In genomic region chr12:11264895-11265294, GRCm38 (mm10) we compare ENCODE assay signal across 8 mouse cellular contexts. TPM values are rescaled to one million over a fixed set of nuclear protein-coding genes. Genes with fewer than 3 reads are reported as not detected.
A peak's percentile ranks its signal among the peaks of the same experiment; 100 is the strongest.
DNase-seq lines count a peak whose midpoint lies in the region; ATAC-seq and TF ChIP-seq lines count a peak whose summit lies in the region.

No protein-coding gene starts in this region.

- TF ChIP-seq POLR2A in ES-Bruce4 (IDR thresholded peaks at IDR 0.05; ENCODE audit: insufficient read depth, low read length), result no peak

- TF ChIP-seq EP300 in ES-Bruce4 (IDR thresholded peaks at IDR 0.05; ENCODE audit: insufficient read depth, low read depth, low read length), result no peak
- no peak for TF ChIP-seq EP300 in liver, embryonic 14.5 days (IDR thresholded peaks at IDR 0.05; ENCODE audit: low read depth)

- peak overlapping the region; percentile 96 for H3K4me3 ChIP-seq in ES-Bruce4 (ENCODE audit: low read depth, low read length)
- H3K4me3 ChIP-seq in forebrain, embryonic 12.5 days (replicated peaks), result peak overlapping the region; percentile 91
- H3K4me3 ChIP-seq in liver, embryonic 14.5 days (ENCODE audit: insufficient read depth in 1 of 2, low read depth in 2 of 2, low read length in 2 of 2), result peak overlapping the region; percentile 80 to 96

- peak overlapping the region; percentile 77 for H3K4me2 ChIP-seq in forebrain, embryonic 12.5 days
- H3K4me2 ChIP-seq in liver, embryonic 14.5 days (ENCODE audit: low read depth), result peak overlapping the region; percentile 84

- peak; percentile 9 for DNase-seq in cerebellum, adult 9-11 months
- DNase-seq in liver, embryonic 14.5 days (ENCODE audit: low read depth in 3 of 3, low spot score in 3 of 3), result peak in 2 of 3 experiments; percentile 23 to 28
- DNase-seq in adrenal gland, postnatal 4 days (ENCODE audit: low spot score in 2 of 2), result no peak
- DNase-seq in urinary bladder, postnatal 10 days (ENCODE audit: low spot score), result no peak
- DNase-seq in cerebellum, adult 11-12 months, result no peak

- H3K27ac ChIP-seq in ES-Bruce4 (ENCODE audit: insufficient read depth, low read length), result peak overlapping the region; percentile 85
- H3K27ac ChIP-seq in forebrain, embryonic 12.5 days, result no peak overlapping the region
- peak overlapping the region; percentile 84 for H3K27ac ChIP-seq in liver, embryonic 14.5 days

- 5% methylated on average over 13 of the region's 13 CpGs for WGBS in forebrain, embryonic 12.5 days
- under 1% methylated on average over 13 of the region's 13 CpGs for WGBS in liver, embryonic 14.5 days (ENCODE audit: insufficient replicate concordance)

- no peak for ATAC-seq in cerebellum, adult (ENCODE audit: insufficient number of reproducible peaks, low FRiP score, low TSS enrichment)
- ATAC-seq in forebrain, embryonic 12.5 days (ENCODE audit: low FRiP score), result no peak
- no peak for ATAC-seq in liver, embryonic 14.5 days (ENCODE audit: insufficient read depth)

- H3K27me3 ChIP-seq in ES-Bruce4 (ENCODE audit: control insufficient read depth, insufficient read depth, low read length, poor library complexity, severe bottlenecking), result no peaks in the 10 kb centered on the region
- H3K27me3 ChIP-seq in forebrain, embryonic 12.5 days, result no peaks in the 10 kb centered on the region
- no peaks in the 10 kb centered on the region for H3K27me3 ChIP-seq in liver, embryonic 14.5 days (ENCODE audit: control insufficient read depth, insufficient read depth, low read length)

- H3K4me1 ChIP-seq in ES-Bruce4 (ENCODE audit: control insufficient read depth, insufficient read depth, low read length), result no peaks in the 10 kb centered on the region
- H3K4me1 ChIP-seq in forebrain, embryonic 12.5 days, result peaks cover 35% of the 10 kb centered on the region
- H3K4me1 ChIP-seq in liver, embryonic 14.5 days (replicated peaks; ENCODE audit: control insufficient read depth in 2 of 2, insufficient read depth in 2 of 2, low read length in 1 of 2), result peaks cover 6 to 10% of the 10 kb centered on the region in 2 experiments; a peak in 3 of 4 replicates

- no peak for TF ChIP-seq CTCF in ES-Bruce4 (IDR thresholded peaks at IDR 0.05; ENCODE audit: low read depth, low read length)
- TF ChIP-seq CTCF in liver, embryonic 14.5 days (IDR thresholded peaks at IDR 0.05; ENCODE audit: low read depth), result no peak

- H3K9me3 ChIP-seq in ES-Bruce4 (replicated peaks; ENCODE audit: control insufficient read depth, insufficient read depth, low read length, poor library complexity, severe bottlenecking), result no peaks in the 10 kb centered on the region
- H3K9me3 ChIP-seq in forebrain, embryonic 12.5 days, result no peaks in the 10 kb centered on the region
- no peaks in the 10 kb centered on the region for H3K9me3 ChIP-seq in liver, embryonic 14.5 days (ENCODE audit: control insufficient read depth, low read length)

- peak overlapping the region; percentile 94 for H3K9ac ChIP-seq in ES-Bruce4 (ENCODE audit: low read depth, poor library complexity, severe bottlenecking)
- peak overlapping the region; percentile 95 for H3K9ac ChIP-seq in forebrain, embryonic 12.5 days
- peak overlapping the region; percentile 94 for H3K9ac ChIP-seq in liver, embryonic 14.5 days (replicated peaks)

- H3K36me3 ChIP-seq in ES-Bruce4 (ENCODE audit: control insufficient read depth, insufficient read depth, low read length, poor library complexity, severe bottlenecking), result peaks cover 2% of the 10 kb centered on the region; the same call in 1 of the 2 replicates
- H3K36me3 ChIP-seq in forebrain, embryonic 12.5 days (replicated peaks), result no peaks in the 10 kb centered on the region
- no peaks in the 10 kb centered on the region for H3K36me3 ChIP-seq in liver, embryonic 14.5 days (replicated peaks; ENCODE audit: control insufficient read depth, insufficient read depth, low read depth)

RNA-seq across cellular contexts. Expression of gene Gen1, which starts 0.7 kb away (rescaled TPM):
- 21.2 and 23.9 TPM in 2 replicates for polyA plus RNA-seq in ES-Bruce4 (2011; ENCODE audit: insufficient read depth, insufficient read length, low read depth, missing spikeins)
- 16.2 and 17.0 TPM in 2 replicates for polyA plus RNA-seq in forebrain, embryonic 12.5 days (2016; fragmentation: Nextera tagmentation; extraction: Ambion mirVana)
- 3.4 and 4.4 TPM in 2 replicates for polyA plus RNA-seq in liver, embryonic 14.5 days (2012; rRNA removed)
- polyA plus RNA-seq in liver, embryonic 14.5 days (2014; fragmentation: Nextera tagmentation; extraction: Ambion mirVana), result 10.9 and 11.5 TPM in 2 replicates
- total RNA-seq in adrenal gland, postnatal 4 days (2021), result 1 to 10 TPM; 6.3 to 10.0 TPM

RNA-seq across cellular contexts. Expression of gene Smc6, which starts 0.8 kb away (rescaled TPM):
- polyA plus RNA-seq in ES-Bruce4 (2011; ENCODE audit: insufficient read depth, insufficient read length, low read depth, missing spikeins), result 86.8 and 107 TPM in 2 replicates
- 157 and 167 TPM in 2 replicates for polyA plus RNA-seq in forebrain, embryonic 12.5 days (2016; fragmentation: Nextera tagmentation; extraction: Ambion mirVana)
- 7.1 and 25.1 TPM in 2 replicates for polyA plus RNA-seq in liver, embryonic 14.5 days (2012; rRNA removed)
- 63.1 and 68.3 TPM in 2 replicates for polyA plus RNA-seq in liver, embryonic 14.5 days (2014; fragmentation: Nextera tagmentation; extraction: Ambion mirVana)
- 10 to 100 TPM; 61.7 to 66.1 TPM for total RNA-seq in adrenal gland, postnatal 4 days (2021)

RNA-seq across cellular contexts. Expression of gene Msgn1, which starts 56.1 kb away (rescaled TPM):
- not detected in 2 replicates for polyA plus RNA-seq in ES-Bruce4 (2011; ENCODE audit: insufficient read depth, insufficient read length, low read depth, missing spikeins)
- not detected in 2 replicates for polyA plus RNA-seq in forebrain, embryonic 12.5 days (2016; fragmentation: Nextera tagmentation; extraction: Ambion mirVana)
- not detected in 2 replicates for polyA plus RNA-seq in liver, embryonic 14.5 days (2012; rRNA removed)
- not detected in 2 replicates for polyA plus RNA-seq in liver, embryonic 14.5 days (2014; fragmentation: Nextera tagmentation; extraction: Ambion mirVana)
- total RNA-seq in adrenal gland, postnatal 4 days (2021), result not detected

Comparison
In these comparisons a context has a peak if more than half of its experiments do, and no peak if none do; other contexts are left out.
1. DNase-seq: peak in cerebellum, adult 9-11 months (single experiment) and liver, embryonic 14.5 days (2 of 3); none in adrenal gland, postnatal 4 days (0 of 2), urinary bladder, postnatal 10 days (single experiment) and cerebellum, adult 11-12 months (single experiment).
2. Peak in every context shown above with its lines, with median percentiles within 50 percentile points of each other: H3K4me3 ChIP-seq and H3K9ac ChIP-seq.